Mouse (Mus musculus) kidney, embryonic 15.5 days (tissue): ENCODE measurements around the gene Acadm. TPM values are rescaled to one million over a fixed set of nuclear protein-coding genes. Genes with fewer than 3 reads are reported as not detected.

ENCODE experiments used
- ATAC-seq: fragments of 200-750 bp; cut with Nextera tagmentation; replicated peaks from 2 replicates; pipeline ENCODE4 v1.8.0; 2017; ENCODE audit warnings: moderate TSS enrichment; ENCODE audit not compliant: low FRiP score
- H3K27ac ChIP-seq: fragments of 300-500 bp; sonication (generic); 2 replicates; pipeline ENCODE4 v1.5.1; 2015; ENCODE audit warnings: mild to moderate bottlenecking, inconsistent platforms
- H3K27me3 ChIP-seq: fragments of 300-500 bp; sonication (generic); 2 replicates; pipeline ENCODE4 v1.6.1; 2015; ENCODE audit warnings: inconsistent platforms
- H3K36me3 ChIP-seq: fragments of 300-500 bp; sonication (generic); 2 replicates; pipeline ENCODE4 v1.6.1; 2015; ENCODE audit warnings: inconsistent platforms
- H3K4me1 ChIP-seq: fragments of 300-500 bp; sonication (generic); 2 replicates; pipeline ENCODE4 v1.6.1; 2015; ENCODE audit warnings: inconsistent platforms
- H3K4me2 ChIP-seq: fragments of 300-500 bp; sonication (generic); 2 replicates; pipeline ENCODE4 v1.6.1; 2015; ENCODE audit warnings: moderate library complexity, mild to moderate bottlenecking, inconsistent platforms
- H3K4me3 ChIP-seq: fragments of 300-500 bp; sonication (generic); replicated peaks from 2 replicates; pipeline ENCODE4 v1.5.1; 2015; ENCODE audit warnings: mild to moderate bottlenecking, inconsistent platforms
- H3K9ac ChIP-seq: fragments of 300-500 bp; sonication (generic); 2 replicates; pipeline ENCODE4 v1.6.1; 2015; ENCODE audit warnings: mild to moderate bottlenecking, inconsistent platforms
- H3K9me3 ChIP-seq: fragments of 300-500 bp; sonication (generic); replicated peaks from 2 replicates; pipeline ENCODE4 v1.6.1; 2016; ENCODE audit warnings: inconsistent platforms
- WGBS: fragments of 180-500 bp; shearing (Covaris S2); methylation state at CpG from one replicate; pipeline ENCODE4 v1.1.7; 2015; ENCODE audit warnings: mixed read lengths; 5-methylcytosine and 5-hydroxymethylcytosine counted together
- polyA plus RNA-seq: library from polyadenylated mRNA; unstranded; fragments of >200 nt; fragmentation: Nextera tagmentation; extraction: Ambion mirVana; gene quantifications from 2 replicates; pipeline ENCODE4 v1.2.1, GENCODE M21; 2015

The Acadm gene
- polyA plus RNA-seq, 1 experiment from 2014 or later = 122 TPM

GRCm38 (mm10) chr3:153888141-153888540, 56.3 kb downstream of the Acadm start:
- Histone ChIP-seq H3K9ac (no peak overlapping the region), H3K27me3 (no peaks in the 10 kb centered on the region), H3K4me2 (no peak overlapping the region), H3K9me3 (no peaks in the 10 kb centered on the region), H3K27ac (no peak overlapping the region), H3K4me3 (no peak overlapping the region), H3K36me3 (no peaks in the 10 kb centered on the region), H3K4me1 (0 out of 2 replicates have a peak, but pooled peaks cover 4% of the 10 kb centered on the region)
- WGBS = 72% methylated on average over 6 of the region's 6 CpGs
- ATAC-seq = no peak

GRCm38 (mm10) chr3:153886296-153886695, 58.1 kb downstream of the Acadm start:
- no peaks in the 10 kb centered on the region for H3K27me3 ChIP-seq
- no peaks in the 10 kb centered on the region for H3K36me3 ChIP-seq
- no peak overlapping the region for H3K27ac ChIP-seq
- 0 out of 2 replicates have a peak, but pooled peaks cover 4% of the 10 kb centered on the region for H3K4me1 ChIP-seq
- no peak overlapping the region for H3K4me2 ChIP-seq
- H3K9me3 ChIP-seq = no peaks in the 10 kb centered on the region
- no peak overlapping the region for H3K4me3 ChIP-seq
- no peak overlapping the region for H3K9ac ChIP-seq
- no peak for ATAC-seq

Other genes with a start within 250 kb of the Acadm start
- 65.2 and 65.5 TPM in 2 replicates for gene St6galnac3, start 219.5 kb downstream of the Acadm start, polyA plus RNA-seq
- 0.12 TPM in 1 of 2 replicates, not detected in the other for gene Asb17, start 100.4 kb downstream of the Acadm start, polyA plus RNA-seq
- 0.06 and 0.14 TPM in 2 replicates for gene Msh4, start 38.5 kb downstream of the Acadm start, polyA plus RNA-seq
- gene Rabggtb, start 31.6 kb downstream of the Acadm start, polyA plus RNA-seq = 50.3 and 56.1 TPM in 2 replicates
- gene Slc44a5, start 28.8 kb upstream of the Acadm start, polyA plus RNA-seq = 0.50 and 0.58 TPM in 2 replicates